Mouse (Mus musculus): ENCODE data around the gene Lrig1. TPM values are rescaled to one million over a fixed set of nuclear protein-coding genes. Genes with fewer than 3 reads are reported as not detected.

The Lrig1 gene
- total and polyA plus RNA-seq, 3 experiments, result 0.58 to 0.75 TPM; not detected in 1

DNA sequence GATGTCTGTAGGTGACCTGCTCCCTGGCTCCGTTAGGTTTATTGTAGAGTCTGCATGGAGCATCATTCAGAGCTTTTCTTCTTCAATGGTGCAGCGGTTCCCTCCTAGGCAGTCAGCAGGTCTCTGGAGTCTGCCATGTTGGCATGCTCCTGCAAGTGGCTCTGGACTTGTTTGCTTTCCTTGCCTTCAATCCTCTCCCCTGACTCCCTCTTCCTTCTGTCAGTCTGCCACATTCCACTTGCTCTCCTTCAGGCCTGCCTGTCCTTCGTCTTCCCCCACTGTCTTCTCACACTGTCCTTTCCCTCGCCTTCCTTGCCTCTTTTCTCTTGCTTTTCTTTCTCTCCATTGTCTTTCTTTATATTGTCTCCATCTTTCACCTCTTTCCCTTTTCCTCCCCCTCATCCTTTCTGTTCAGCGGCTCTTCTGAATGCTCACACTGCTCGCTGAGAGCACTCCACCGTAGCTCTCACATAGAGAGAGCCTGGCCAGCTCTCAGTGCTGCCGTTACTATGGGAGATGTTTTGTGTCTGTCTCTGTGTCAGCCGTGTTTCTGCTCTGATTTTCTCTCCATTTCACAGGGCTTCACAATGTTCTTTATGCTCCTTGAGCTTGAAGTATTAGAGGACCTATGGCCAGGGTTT is 124.3 kb downstream of the Lrig1 start:
- DNase-seq (ENCODE audit: low read depth, low spot score), result no peak
- Histone ChIP-seq H3K36me3 (ENCODE audit: control insufficient read depth in 1 of 2, insufficient read depth in 2 of 2, low read length in 2 of 2) (no peaks in the 10 kb centered on the region), H3K9me3 (replicated peaks; ENCODE audit: insufficient read depth, low read length) (no peaks in the 10 kb centered on the region), H3K4me1 (ENCODE audit: control insufficient read depth in 1 of 2, insufficient read depth in 2 of 2, low read length in 2 of 2) (no peaks in the 10 kb centered on the region), H3K79me2 (ENCODE audit: control insufficient read depth, insufficient read depth, low read length, poor library complexity) (no peaks in the 10 kb centered on the region), H3K27me3 (ENCODE audit: control insufficient read depth in 1 of 2, insufficient read depth in 2 of 2, low read length in 2 of 2) (no peaks in the 10 kb centered on the region), H3K4me3 (ENCODE audit: control insufficient read depth in 1 of 2, insufficient read depth in 1 of 2, low read depth in 2 of 2, low read length in 2 of 2) (no peak overlapping the region), H3K9ac (ENCODE audit: control insufficient read depth, low read depth, low read length, poor library complexity, severe bottlenecking) (no peak overlapping the region), H3K27ac (ENCODE audit: control insufficient read depth, low read depth, low read length) (no peak overlapping the region)
- no peak for TF ChIP-seq EP300 (IDR thresholded peaks at IDR 0.05; ENCODE audit: low read depth in 1 of 2, low read length in 2 of 2)
- no peak for TF ChIP-seq USF1 (IDR thresholded peaks at IDR 0.05; ENCODE audit: low read depth, low read length)
- TF ChIP-seq MXI1 (IDR thresholded peaks at IDR 0.05; ENCODE audit: low read depth, low read length), result no peak
- no peak for TF ChIP-seq TBP (IDR thresholded peaks at IDR 0.05; ENCODE audit: low read depth, low read length)
- TF ChIP-seq SMC3 (IDR thresholded peaks at IDR 0.05; ENCODE audit: low read depth, low read length), result no peak
- TF ChIP-seq MYB (IDR thresholded peaks at IDR 0.05; ENCODE audit: low read depth, low read length), result no peak
- TF ChIP-seq CTCF (IDR thresholded peaks at IDR 0.05 in 2 of 3, conservative IDR thresholded peaks at IDR 0.05 in 1 of 3; ENCODE audit: control insufficient read depth in 1 of 3, insufficient read depth in 1 of 3, low read depth in 2 of 3, low read length in 3 of 3, poor library complexity in 1 of 3, severe bottlenecking in 1 of 3), result no peak
- TF ChIP-seq POLR2AphosphoS5 (IDR thresholded peaks at IDR 0.05; ENCODE audit: borderline replicate concordance, low read depth, low read length), result no peak

GRCm38 (mm10) chr6:94568040-94568439 is 131.9 kb downstream of the Lrig1 start:
- H3K4me3 ChIP-seq (ENCODE audit: control insufficient read depth in 1 of 2, insufficient read depth in 1 of 2, low read depth in 2 of 2, low read length in 2 of 2), result no peak overlapping the region
- TF ChIP-seq E2F4 (IDR thresholded peaks at IDR 0.05; ENCODE audit: borderline replicate concordance, low read depth, low read length) (no peak), BHLHE40 (IDR thresholded peaks at IDR 0.05; ENCODE audit: borderline replicate concordance, low read depth, low read length) (no peak), CTCF (IDR thresholded peaks at IDR 0.05 in 2 of 3, conservative IDR thresholded peaks at IDR 0.05 in 1 of 3; ENCODE audit: control insufficient read depth in 1 of 3, insufficient read depth in 1 of 3, low read depth in 2 of 3, low read length in 3 of 3, poor library complexity in 1 of 3, severe bottlenecking in 1 of 3) (no peak), MYB (IDR thresholded peaks at IDR 0.05; ENCODE audit: low read depth, low read length) (no peak), EP300 (IDR thresholded peaks at IDR 0.05; ENCODE audit: low read depth in 1 of 2, low read length in 2 of 2) (no peak), TCF12 (IDR thresholded peaks at IDR 0.05; ENCODE audit: low read depth, low read length) (no peak), RAD21 (IDR thresholded peaks at IDR 0.05; ENCODE audit: low read depth, low read length) (no peak), GABPA (IDR thresholded peaks at IDR 0.05; ENCODE audit: low read depth, low read length) (no peak), SMC3 (IDR thresholded peaks at IDR 0.05; ENCODE audit: low read depth, low read length) (no peak), USF2 (IDR thresholded peaks at IDR 0.05; ENCODE audit: borderline replicate concordance in 1 of 2, insufficient read depth in 1 of 2, low read depth in 1 of 2, low read length in 2 of 2) (no peak), MAFK (IDR thresholded peaks at IDR 0.05; ENCODE audit: borderline replicate concordance, low read depth, low read length) (no peak), CHD1 (IDR thresholded peaks at IDR 0.05; ENCODE audit: low read depth, low read length) (no peak)
- no peaks in the 10 kb centered on the region for H3K79me2 ChIP-seq (ENCODE audit: control insufficient read depth, insufficient read depth, low read length, poor library complexity)
- H3K36me3 ChIP-seq (ENCODE audit: control insufficient read depth in 1 of 2, insufficient read depth in 2 of 2, low read length in 2 of 2), result no peaks in the 10 kb centered on the region
- H3K27me3 ChIP-seq (ENCODE audit: control insufficient read depth in 1 of 2, insufficient read depth in 2 of 2, low read length in 2 of 2), result no peaks in the 10 kb centered on the region
- H3K9ac ChIP-seq (ENCODE audit: control insufficient read depth, low read depth, low read length, poor library complexity, severe bottlenecking), result no peak overlapping the region
- no peaks in the 10 kb centered on the region for H3K9me3 ChIP-seq (replicated peaks; ENCODE audit: insufficient read depth, low read length)
- H3K4me1 ChIP-seq (ENCODE audit: control insufficient read depth in 1 of 2, insufficient read depth in 2 of 2, low read length in 2 of 2), result no peaks in the 10 kb centered on the region
- H3K27ac ChIP-seq (ENCODE audit: control insufficient read depth, low read depth, low read length), result no peak overlapping the region
- no peak for DNase-seq (ENCODE audit: low read depth, low spot score)
